In genomic region chr10:72623561-72623960, GRCm38 (mm10) we compare ENCODE assay signal across 12 mouse cellular contexts. TPM values are rescaled to one million over a fixed set of nuclear protein-coding genes. Genes with fewer than 3 reads are reported as not detected.
A peak's percentile ranks its signal among the peaks of the same experiment; 100 is the strongest.
DNase-seq lines count a peak whose midpoint lies in the region; ATAC-seq and TF ChIP-seq lines count a peak whose summit lies in the region.
"Had no signal": no experiment of that assay in that cellular context is flagged by ENCODE, and none has a peak within 500 bp of the region (broad histone marks: within the 10 kb centered on the region; RNA-seq: fewer than 3 reads in every experiment).

No protein-coding gene starts in this region.

- H3K4me3 ChIP-seq in hindbrain, embryonic 16.5 days (ENCODE audit: low read length), result no peak overlapping the region
- H3K4me3 ChIP-seq in hindbrain, embryonic 14.5 days (replicated peaks; ENCODE audit: low read length), result no peak overlapping the region
- H3K4me3 ChIP-seq in liver, postnatal 0 days (ENCODE audit: low read depth, low read length), result no peak overlapping the region
- H3K4me3 ChIP-seq: heart, embryonic 15.5 days; intestine, embryonic 15.5 days had no signal

- ATAC-seq in hindbrain, embryonic 16.5 days, result peak; percentile 48; the same call in 1 of the 2 replicates
- ATAC-seq in hindbrain, embryonic 14.5 days (ENCODE audit: low FRiP score), result no peak; the same call in 1 of the 2 replicates
- ATAC-seq in liver, postnatal 0 days, result 0 out of 2 replicates have a peak, but pooled peaks have one; percentile 36
- ATAC-seq: forebrain, embryonic 16.5 days; intestine, embryonic 15.5 days had no signal

- no peaks in the 10 kb centered on the region for H3K36me3 ChIP-seq in hindbrain, embryonic 16.5 days (ENCODE audit: control insufficient read depth, insufficient read depth, low read length)
- H3K36me3 ChIP-seq in hindbrain, embryonic 14.5 days (replicated peaks; ENCODE audit: control insufficient read depth, insufficient read depth), result no peaks in the 10 kb centered on the region
- no peaks in the 10 kb centered on the region for H3K36me3 ChIP-seq in liver, postnatal 0 days (replicated peaks; ENCODE audit: insufficient read depth, low read length)
- H3K36me3 ChIP-seq: heart, embryonic 15.5 days; intestine, embryonic 15.5 days had no signal

- H3K4me2 ChIP-seq in hindbrain, embryonic 16.5 days (ENCODE audit: low read length), result no peak overlapping the region
- no peak overlapping the region for H3K4me2 ChIP-seq in hindbrain, embryonic 14.5 days (replicated peaks)
- H3K4me2 ChIP-seq in liver, postnatal 0 days (ENCODE audit: low read depth, low read length), result no peak overlapping the region
- H3K4me2 ChIP-seq: heart, embryonic 15.5 days; intestine, embryonic 15.5 days had no signal

- no peak overlapping the region for H3K9ac ChIP-seq in hindbrain, embryonic 16.5 days (ENCODE audit: low read depth, low read length)
- H3K9ac ChIP-seq in hindbrain, embryonic 14.5 days, result no peak overlapping the region
- H3K9ac ChIP-seq in liver, postnatal 0 days (replicated peaks), result no peak overlapping the region
- H3K9ac ChIP-seq: heart, embryonic 15.5 days; intestine, embryonic 15.5 days had no signal

- no peaks in the 10 kb centered on the region for H3K4me1 ChIP-seq in hindbrain, embryonic 16.5 days (ENCODE audit: control insufficient read depth, insufficient read depth, low read depth, low read length)
- no peaks in the 10 kb centered on the region for H3K4me1 ChIP-seq in hindbrain, embryonic 14.5 days (replicated peaks; ENCODE audit: control insufficient read depth, insufficient read depth, low read length)
- H3K4me1 ChIP-seq in liver, postnatal 0 days (ENCODE audit: insufficient read depth), result no peaks in the 10 kb centered on the region
- H3K4me1 ChIP-seq: heart, embryonic 15.5 days; intestine, embryonic 15.5 days had no signal

- peak; percentile 52; the same call in 1 of the 2 replicates for TF ChIP-seq EP300 in liver, postnatal 0 days (IDR thresholded peaks at IDR 0.05; ENCODE audit: low read depth)

- H3K27ac ChIP-seq in hindbrain, embryonic 16.5 days (ENCODE audit: low read depth, low read length), result no peak overlapping the region
- H3K27ac ChIP-seq in hindbrain, embryonic 14.5 days, result no peak overlapping the region
- H3K27ac ChIP-seq in liver, postnatal 0 days (ENCODE audit: low read depth), result no peak overlapping the region
- H3K27ac ChIP-seq: heart, embryonic 15.5 days; intestine, embryonic 15.5 days had no signal

- DNase-seq in hindbrain, embryonic 14.5 days (ENCODE audit: low spot score), result no peak
- DNase-seq in cerebellum, postnatal 14 days, result peak; percentile 85 to 89
- peak; percentile 10 to 14 for DNase-seq in layer of hippocampus, adult 8-10 months (ENCODE audit: low spot score in 2 of 2)
- no peak for DNase-seq in liver, postnatal 0 days
- DNase-seq in Muller cell, postnatal 12 days (ENCODE audit: inconsistent ontology term), result no peak
- no peak for DNase-seq in ovary, postnatal 14 days (ENCODE audit: low spot score)
- DNase-seq: gastrocnemius, postnatal 36 days; kidney, postnatal 4 days had no signal

- no peaks in the 10 kb centered on the region for H3K27me3 ChIP-seq in hindbrain, embryonic 16.5 days (replicated peaks; ENCODE audit: control insufficient read depth, insufficient read depth, low read length)
- no peaks in the 10 kb centered on the region for H3K27me3 ChIP-seq in hindbrain, embryonic 14.5 days (ENCODE audit: control insufficient read depth, insufficient read depth, low read length)
- H3K27me3 ChIP-seq in liver, postnatal 0 days (ENCODE audit: insufficient read depth, low read length), result no peaks in the 10 kb centered on the region
- H3K27me3 ChIP-seq: heart, embryonic 15.5 days; intestine, embryonic 15.5 days had no signal

- TF ChIP-seq CTCF in liver, postnatal 0 days (IDR thresholded peaks at IDR 0.05; ENCODE audit: low read depth), result no peak

- H3K9me3 ChIP-seq in hindbrain, embryonic 16.5 days (ENCODE audit: control insufficient read depth, low read length), result no peaks in the 10 kb centered on the region
- H3K9me3 ChIP-seq in hindbrain, embryonic 14.5 days (ENCODE audit: control insufficient read depth, low read length), result no peaks in the 10 kb centered on the region
- no peaks in the 10 kb centered on the region for H3K9me3 ChIP-seq in liver, postnatal 0 days (ENCODE audit: low read length)
- H3K9me3 ChIP-seq: heart, embryonic 15.5 days; intestine, embryonic 15.5 days had no signal

- 61% methylated on average over 8 of the region's 8 CpGs for WGBS in hindbrain, embryonic 16.5 days
- 57% methylated on average over 8 of the region's 8 CpGs for WGBS in hindbrain, embryonic 14.5 days
- 35% methylated on average over 8 of the region's 8 CpGs for WGBS in liver, postnatal 0 days (ENCODE audit: insufficient replicate concordance)

RNA-seq across cellular contexts. Expression of gene Zwint, which starts 31.1 kb away (rescaled TPM):
- polyA plus RNA-seq in hindbrain, embryonic 16.5 days (2015; fragmentation: Nextera tagmentation; extraction: Ambion mirVana), result 920 and 1,089 TPM in 2 replicates
- polyA plus RNA-seq in hindbrain, embryonic 14.5 days (2014; fragmentation: Nextera tagmentation; extraction: Ambion mirVana), result 811 and 934 TPM in 2 replicates
- 100 to 1,000 TPM; 749 to 880 (median 801) TPM for total RNA-seq in layer of hippocampus, adult 8-10 months (2022)
- polyA plus RNA-seq in liver, postnatal 0 days (2015; fragmentation: Nextera tagmentation; extraction: Ambion mirVana), result 134 and 140 TPM in 2 replicates

Comparison
In these comparisons a context has a peak if more than half of its experiments do, and no peak if none do; other contexts are left out.
1. DNase-seq: peak in cerebellum, postnatal 14 days (2 of 2) and layer of hippocampus, adult 8-10 months (2 of 2); none in hindbrain, embryonic 14.5 days (single experiment), liver, postnatal 0 days (single experiment), Muller cell, postnatal 12 days (single experiment) and ovary, postnatal 14 days (single experiment).